Mouse (Mus musculus): ENCODE data around the gene Lmo2.

Lmo2 gene

GRCm38 (mm10) chr2:103944859-103945258, 12.9 kb upstream of the Lmo2 start:
- no peak for DNase-seq (ENCODE audit: low spot score)

- DNase-seq (ENCODE audit: low spot score) = no peak
Measured at GRCm38 (mm10) chr2:103945571-103946092, 12.2 kb upstream of the Lmo2 start.

GRCm38 (mm10) chr2:103946892-103947291, 10.9 kb upstream of the Lmo2 start:
- DNase-seq (ENCODE audit: low spot score) = no peak

- no peak for DNase-seq (ENCODE audit: low spot score)
Measured at GRCm38 (mm10) chr2:103947982-103948655, 9.7 kb upstream of the Lmo2 start.

DNA sequence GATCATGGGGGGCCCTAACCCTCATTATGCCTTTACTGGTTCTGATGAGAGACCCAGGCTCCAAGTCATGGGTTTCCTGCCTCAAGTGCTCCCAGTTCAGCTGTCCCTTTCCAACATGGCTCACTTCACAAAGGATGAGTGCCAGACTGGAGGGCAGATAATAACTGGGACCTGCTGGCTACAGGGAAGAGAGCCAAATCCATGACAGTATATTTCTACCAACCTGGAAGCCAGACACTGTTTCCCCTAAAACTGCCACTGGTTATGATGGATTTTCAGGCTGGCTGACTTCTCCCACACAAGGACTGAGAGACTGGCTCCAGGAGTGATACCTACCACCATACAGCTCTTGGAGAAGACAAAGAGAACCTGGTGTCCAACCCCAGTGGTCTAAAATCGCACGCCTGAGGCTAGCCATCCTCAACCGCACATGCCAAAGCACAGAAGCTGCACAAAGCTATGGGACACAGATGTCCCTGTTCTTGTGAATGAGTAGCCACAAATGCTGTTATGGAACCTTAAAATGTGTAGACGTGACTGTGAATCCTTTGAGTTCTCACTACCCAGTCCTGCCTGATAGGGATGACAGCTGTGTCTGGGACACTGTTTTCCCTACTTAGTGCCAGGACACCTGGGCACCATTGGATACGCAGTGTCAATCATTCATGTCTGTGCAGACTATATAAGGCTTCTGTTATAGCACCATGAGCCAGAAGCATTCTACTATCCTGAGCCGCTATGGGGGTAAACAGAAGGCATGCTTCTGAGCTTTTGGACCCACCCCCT, 4.5 kb upstream of the Lmo2 start:
- no peak for DNase-seq (ENCODE audit: low spot score)

- no peak for DNase-seq (ENCODE audit: low spot score)
Measured at GRCm38 (mm10) chr2:103955714-103956113, 2.1 kb upstream of the Lmo2 start.

DNA sequence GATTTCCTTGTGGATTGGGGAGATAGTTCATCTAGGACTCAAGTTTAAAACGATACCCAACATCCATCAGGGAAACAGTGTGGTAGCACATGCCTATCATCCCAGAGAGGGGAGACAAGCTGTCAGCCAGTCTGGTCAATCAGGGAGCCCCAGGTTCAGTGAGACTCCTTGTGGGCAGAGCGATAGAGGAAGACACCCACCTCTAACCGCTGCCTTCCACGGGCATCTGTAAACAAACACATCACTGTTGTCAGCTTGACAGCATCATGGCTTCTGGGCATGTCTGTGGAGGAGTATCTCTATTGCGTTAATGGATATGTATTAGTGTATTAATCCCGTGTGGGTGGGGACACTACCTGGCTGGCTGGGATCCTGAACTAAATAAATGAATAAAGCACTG, 919 bp upstream of the Lmo2 start:
- DNase-seq (ENCODE audit: low spot score) = no peak

GRCm38 (mm10) chr2:103958634-103959033, 848 bp downstream of the Lmo2 start:
- DNase-seq (ENCODE audit: low spot score) = no peak

- DNase-seq (ENCODE audit: low spot score) = no peak
Measured at GRCm38 (mm10) chr2:103959066-103959465, 1.3 kb downstream of the Lmo2 start.

- DNase-seq (ENCODE audit: low spot score) = no peak
Measured at GRCm38 (mm10) chr2:103959574-103959973, 1.8 kb downstream of the Lmo2 start.

- DNase-seq (ENCODE audit: low spot score) = no peak
Measured at GRCm38 (mm10) chr2:103962349-103962748, 4.6 kb downstream of the Lmo2 start.

- DNase-seq (ENCODE audit: low spot score) = no peak
Measured at GRCm38 (mm10) chr2:103965391-103965790, 7.6 kb downstream of the Lmo2 start.

DNA sequence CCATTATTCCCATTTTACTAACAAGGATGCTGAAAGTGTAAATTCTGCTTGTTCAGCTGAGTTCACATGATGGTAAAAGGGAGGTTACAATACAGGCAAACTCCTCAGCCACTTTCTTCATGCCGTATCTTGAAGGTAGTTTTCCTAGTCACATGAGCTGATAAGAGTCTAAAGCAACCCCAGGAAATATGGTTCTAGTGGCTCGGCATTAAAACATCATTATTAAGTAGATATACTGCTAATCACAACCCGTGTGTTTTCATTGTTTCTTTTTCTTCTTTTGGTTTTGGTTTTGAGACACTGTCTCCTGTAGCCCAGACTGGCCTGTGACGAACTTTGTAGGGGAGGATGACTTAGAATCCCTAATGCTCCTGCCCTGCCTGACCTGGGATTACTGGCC, 10.4 kb downstream of the Lmo2 start:
- no peak for DNase-seq (ENCODE audit: low spot score)

GRCm38 (mm10) chr2:103968919-103969436, 11.2 kb downstream of the Lmo2 start:
- no peak for DNase-seq (ENCODE audit: low spot score)

DNA sequence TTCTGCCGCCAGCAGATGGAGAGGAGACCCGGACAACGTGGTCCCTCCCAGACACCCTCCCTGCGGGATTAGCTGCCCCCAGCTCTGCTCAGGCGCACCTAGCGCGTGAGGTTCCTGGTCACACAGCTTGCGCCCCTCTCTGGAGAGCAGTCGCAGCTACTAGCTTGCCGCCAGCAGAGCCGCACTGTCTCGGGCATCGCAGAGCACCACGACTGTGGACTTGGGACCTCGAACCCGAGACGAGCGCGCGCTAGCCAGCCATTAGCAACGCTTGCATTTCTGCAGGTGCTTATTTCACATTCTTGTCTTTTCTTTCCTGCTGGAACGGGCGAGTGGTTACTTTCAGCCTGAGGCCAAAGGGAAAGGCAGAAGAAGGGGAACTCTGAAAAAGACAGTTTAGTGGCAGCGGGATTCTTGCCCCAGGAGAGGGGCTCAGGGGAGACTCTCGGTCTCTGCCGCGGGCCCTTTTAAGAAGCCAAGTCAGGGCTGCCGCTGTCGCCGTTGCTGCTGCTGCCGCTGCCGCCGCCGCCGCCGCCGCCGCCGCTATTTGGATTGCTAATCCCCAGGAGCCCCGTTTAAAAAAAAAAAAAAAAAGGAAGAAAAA, 11.8 kb downstream of the Lmo2 start:
- DNase-seq (ENCODE audit: low spot score) = peak; percentile 19

DNA sequence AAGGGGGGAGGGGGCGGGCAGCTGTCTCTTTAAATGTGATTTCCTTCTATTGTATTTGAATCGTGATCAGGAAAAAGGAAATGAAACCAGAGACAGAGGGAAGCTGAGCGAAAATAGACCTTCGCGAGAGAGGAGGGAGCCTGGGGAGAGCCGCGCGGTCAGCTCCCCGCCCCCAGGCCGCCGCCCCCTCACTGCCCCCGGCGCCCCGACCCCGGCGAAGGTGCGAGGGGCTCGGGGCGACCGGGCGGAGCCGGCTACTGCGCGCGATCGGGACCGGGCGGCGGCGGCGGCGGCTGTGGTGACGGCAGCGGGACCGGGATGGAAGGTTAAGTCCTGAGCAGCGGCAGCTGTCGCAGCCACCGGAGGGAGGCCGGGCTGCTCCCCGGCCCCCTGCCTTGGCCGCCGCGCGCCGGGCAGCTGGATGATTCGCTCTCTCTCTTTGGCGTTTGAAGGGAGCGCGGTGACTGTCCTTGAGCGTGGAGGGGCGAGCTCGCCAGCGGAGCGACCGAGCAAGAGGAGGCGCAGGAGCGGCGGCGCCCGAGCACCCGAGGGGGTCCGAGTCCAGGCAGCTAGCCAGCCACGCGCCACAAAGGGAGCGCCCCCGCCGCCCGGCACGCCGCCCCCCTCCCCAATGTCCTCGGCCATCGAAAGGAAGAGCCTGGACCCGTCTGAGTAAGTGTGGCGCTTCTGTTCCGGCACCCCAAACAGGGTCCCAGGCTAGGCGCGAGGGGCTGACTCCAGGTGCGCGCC, 12.4 kb downstream of the Lmo2 start:
- peak; percentile 19 for DNase-seq (ENCODE audit: low spot score)

DNA sequence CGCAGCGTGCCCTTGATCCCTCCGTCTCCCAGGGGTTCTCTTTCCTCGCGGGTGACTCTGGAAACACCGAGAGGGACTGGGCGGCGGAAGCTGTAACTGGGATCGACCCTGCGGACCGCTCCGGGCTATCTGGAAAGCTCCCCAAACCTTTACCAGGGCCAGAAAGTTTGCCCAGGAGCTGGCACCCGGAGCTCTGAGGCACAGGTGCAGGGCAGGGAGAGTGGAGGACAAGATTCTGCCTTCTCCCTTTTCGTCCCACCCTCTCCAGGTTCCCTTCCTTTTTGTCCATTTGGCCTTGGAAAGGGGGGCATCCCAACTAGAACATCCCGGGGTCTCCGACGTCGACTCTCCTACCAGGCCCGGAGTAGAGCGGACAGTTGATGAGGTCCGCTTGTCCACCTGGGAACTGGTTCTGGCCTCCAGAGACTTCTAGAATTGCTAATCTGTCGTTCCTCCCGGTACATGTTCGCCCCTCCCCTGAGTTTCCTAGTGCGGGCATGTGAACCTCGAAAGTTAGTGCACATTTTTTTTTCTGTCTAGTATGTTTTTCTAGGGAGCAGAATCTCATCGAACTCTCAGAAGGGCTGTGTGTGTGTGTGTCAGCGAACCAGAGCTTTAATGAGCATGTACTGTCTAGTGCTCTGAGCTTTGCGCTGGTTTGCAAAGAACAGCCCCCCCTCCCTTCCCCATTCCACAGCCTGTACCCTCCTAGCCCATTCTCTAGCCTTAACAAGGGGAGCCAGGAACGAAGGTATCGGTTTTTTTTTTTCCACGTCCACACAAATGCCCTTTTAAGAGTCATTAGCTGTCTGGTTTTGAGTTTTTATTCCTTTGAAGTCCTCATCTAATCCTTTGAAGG, 13.2 kb downstream of the Lmo2 start:
- peak; percentile 3 for DNase-seq (ENCODE audit: low spot score)

DNA sequence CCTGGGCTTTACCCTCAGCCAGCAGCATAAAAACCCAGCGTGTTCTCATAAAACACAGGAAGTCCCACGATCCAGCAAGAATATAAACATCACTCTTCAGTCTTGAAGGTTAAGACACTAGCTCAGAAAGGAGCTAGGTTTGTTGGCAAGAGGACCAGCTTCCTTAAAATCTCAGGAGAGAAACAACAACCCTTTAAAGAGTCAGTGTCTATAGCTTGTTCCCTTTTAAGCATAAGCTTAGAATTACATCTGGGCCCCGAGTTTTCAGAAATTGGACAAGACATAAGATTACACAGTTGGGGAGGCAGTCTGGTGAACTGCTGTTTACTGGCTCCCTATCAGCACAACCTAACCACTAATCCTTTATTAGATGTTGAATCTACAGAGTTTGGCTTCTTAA, 14.1 kb downstream of the Lmo2 start:
- DNase-seq (ENCODE audit: low spot score) = no peak

DNA sequence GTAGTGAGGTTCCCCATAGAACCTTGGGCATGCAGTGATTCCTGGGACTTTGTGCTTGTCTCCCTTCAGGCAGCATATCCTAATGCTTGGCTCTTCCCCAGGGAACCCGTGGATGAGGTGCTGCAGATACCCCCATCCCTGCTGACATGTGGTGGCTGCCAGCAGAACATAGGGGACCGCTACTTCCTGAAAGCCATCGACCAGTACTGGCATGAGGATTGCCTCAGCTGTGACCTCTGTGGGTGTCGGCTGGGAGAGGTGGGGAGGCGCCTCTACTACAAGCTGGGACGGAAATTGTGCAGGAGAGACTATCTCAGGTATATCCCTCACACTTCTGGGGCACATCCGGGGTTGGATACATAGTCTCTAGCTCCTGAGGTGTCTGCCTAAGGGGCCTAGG, 18.1 kb downstream of the Lmo2 start:
- no peak for DNase-seq (ENCODE audit: low spot score)

- DNase-seq (ENCODE audit: low spot score) = no peak
Measured at GRCm38 (mm10) chr2:103977216-103977615, 19.4 kb downstream of the Lmo2 start.

GRCm38 (mm10) chr2:103977716-103978115, 19.9 kb downstream of the Lmo2 start:
- DNase-seq (ENCODE audit: low spot score) = no peak

All from ovary, postnatal 10 days (tissue).